Mouse (Mus musculus) embryonic facial prominence, embryonic 10.5 days (tissue): Measurements from ENCODE around the gene Ccdc194. TPM values are rescaled to one million over a fixed set of nuclear protein-coding genes. Genes with fewer than 3 reads are reported as not detected.
A peak's percentile ranks its signal among the peaks of the same experiment; 100 is the strongest.

Experiments
- DNase-seq: peaks from one replicate; pipeline ENCODE4 v3.0.0-alpha.2; 2017; ENCODE audit warnings: low spot score
- H3K27ac ChIP-seq: fragments of 300-500 bp; sonication (generic); replicated peaks from 2 replicates; pipeline ENCODE4 v1.5.1; 2016; ENCODE audit warnings: mild to moderate bottlenecking
- H3K27me3 ChIP-seq: fragments of 300-500 bp; sonication (generic); replicated peaks from 2 replicates; pipeline ENCODE4 v1.6.1; 2016; ENCODE audit warnings: low read depth, mild to moderate bottlenecking; ENCODE audit not compliant: poor library complexity, severe bottlenecking
- H3K36me3 ChIP-seq: fragments of 300-500 bp; sonication (generic); replicated peaks from 2 replicates; pipeline ENCODE4 v1.6.1; 2016; ENCODE audit warnings: mild to moderate bottlenecking, moderate library complexity
- H3K4me1 ChIP-seq: fragments of 300-500 bp; sonication (generic); 2 replicates; pipeline ENCODE4 v1.6.1; 2016
- H3K4me3 ChIP-seq: fragments of 300-500 bp; sonication (generic); 2 replicates; pipeline ENCODE4 v1.5.1; 2016; ENCODE audit warnings: mild to moderate bottlenecking, moderate library complexity
- H3K9me3 ChIP-seq: fragments of 300-500 bp; sonication (generic); 2 replicates; pipeline ENCODE4 v1.6.1; 2016; ENCODE audit warnings: mild to moderate bottlenecking
- WGBS: fragments of 180-500 bp; shearing (Covaris S2); methylation state at CpG from one replicate; pipeline ENCODE4 v1.1.7; 2016; 5-methylcytosine and 5-hydroxymethylcytosine counted together
- polyA plus RNA-seq: library from polyadenylated mRNA; unstranded; fragments of >200 nt; fragmentation: Nextera tagmentation; extraction: Ambion mirVana; gene quantifications from 2 replicates; pipeline ENCODE4 v1.2.1, GENCODE M21; 2016

Gene Ccdc194
- polyA plus RNA-seq, 1 experiment from 2014 or later = 0.12 TPM

- no peak for DNase-seq
- H3K4me1 ChIP-seq = peaks cover 22% of the 10 kb centered on the region
- no peak overlapping the region for H3K27ac ChIP-seq
- H3K27me3 ChIP-seq = peaks cover 97% of the 10 kb centered on the region
- H3K36me3 ChIP-seq = no peaks in the 10 kb centered on the region
- WGBS = 87% methylated on average over 4 of the region's 4 CpGs
- H3K4me3 ChIP-seq = no peak overlapping the region
- H3K9me3 ChIP-seq = peaks cover 8% of the 10 kb centered on the region
Measured at GRCm38 (mm10) chr8:71563992-71564391, 38.5 kb upstream of the Ccdc194 start.

GRCm38 (mm10) chr8:71562751-71563150 lies 37.2 kb upstream of the Ccdc194 start:
- Histone ChIP-seq H3K9me3 (peaks cover 8% of the 10 kb centered on the region), H3K4me3 (peak overlapping the region; percentile 41), H3K4me1 (peaks cover 25% of the 10 kb centered on the region), H3K27ac (no peak overlapping the region), H3K27me3 (peaks cover 97% of the 10 kb centered on the region), H3K36me3 (no peaks in the 10 kb centered on the region)
- peak; percentile 82 for DNase-seq
- under 1% methylated on average over 33 of the region's 33 CpGs for WGBS

DNA sequence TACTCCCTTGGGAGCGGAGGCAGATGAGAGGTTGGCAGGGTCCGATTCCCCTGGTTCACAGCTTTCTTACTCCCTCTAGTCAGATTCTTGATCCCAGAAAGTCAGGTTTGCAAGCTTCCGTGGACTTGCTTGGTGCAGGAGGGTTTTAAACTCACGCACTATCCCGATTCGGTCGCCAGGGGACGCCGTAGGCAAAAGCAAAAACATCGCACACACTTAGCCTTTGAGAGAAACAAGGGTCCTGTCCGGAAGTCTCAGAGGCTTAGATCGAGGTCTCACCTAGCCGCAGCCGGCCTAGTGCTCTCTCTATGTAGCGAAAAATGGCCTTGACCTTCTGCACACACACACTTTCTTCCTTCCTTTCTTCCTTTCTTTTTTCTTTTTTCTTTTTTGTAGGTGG lies 35.9 kb upstream of the Ccdc194 start:
- 3% methylated on average over 15 of the region's 15 CpGs for WGBS
- H3K27ac ChIP-seq = no peak overlapping the region
- DNase-seq = peak; percentile 82
- H3K4me3 ChIP-seq = no peak overlapping the region
- peaks cover 8% of the 10 kb centered on the region for H3K9me3 ChIP-seq
- peaks cover 25% of the 10 kb centered on the region for H3K4me1 ChIP-seq
- H3K27me3 ChIP-seq = peaks cover 97% of the 10 kb centered on the region
- no peaks in the 10 kb centered on the region for H3K36me3 ChIP-seq

DNA sequence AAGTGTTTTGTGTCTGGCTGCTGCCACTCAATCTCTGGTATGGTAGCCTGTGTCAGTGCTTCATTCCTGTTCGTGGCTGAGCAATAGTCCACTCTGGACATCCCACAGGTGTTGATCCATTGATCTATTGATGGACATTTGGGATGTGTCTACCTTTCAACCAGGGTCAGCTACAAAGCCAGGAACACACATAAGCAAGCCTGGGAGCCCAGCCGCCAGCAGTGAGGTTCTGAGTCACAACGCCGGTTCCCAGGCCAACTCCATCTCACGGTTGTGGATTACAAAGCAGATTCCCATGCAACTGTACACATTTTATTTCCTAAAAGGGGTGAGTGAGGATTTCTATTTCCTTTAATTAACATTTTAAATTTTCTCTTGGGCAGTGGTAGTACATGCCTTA lies 35.3 kb upstream of the Ccdc194 start:
- DNase-seq = no peak
- Histone ChIP-seq H3K36me3 (no peaks in the 10 kb centered on the region), H3K4me1 (peaks cover 25% of the 10 kb centered on the region), H3K4me3 (no peak overlapping the region), H3K27ac (no peak overlapping the region), H3K27me3 (peaks cover 97% of the 10 kb centered on the region), H3K9me3 (peaks cover 8% of the 10 kb centered on the region)
- 86% methylated on average over 5 of the region's 5 CpGs for WGBS

GRCm38 (mm10) chr8:71560071-71560470 lies 34.6 kb upstream of the Ccdc194 start:
- no peak overlapping the region for H3K27ac ChIP-seq
- 73% methylated on average over 3 of the region's 3 CpGs for WGBS
- no peaks in the 10 kb centered on the region for H3K36me3 ChIP-seq
- H3K4me1 ChIP-seq = peaks cover 25% of the 10 kb centered on the region
- no peak for DNase-seq
- H3K27me3 ChIP-seq = peaks cover 99% of the 10 kb centered on the region
- H3K4me3 ChIP-seq = no peak overlapping the region
- peaks cover 8% of the 10 kb centered on the region for H3K9me3 ChIP-seq

GRCm38 (mm10) chr8:71558958-71559690 lies 33.6 kb upstream of the Ccdc194 start:
- Histone ChIP-seq H3K4me1 (peaks cover 25% of the 10 kb centered on the region), H3K36me3 (no peaks in the 10 kb centered on the region), H3K27ac (no peak overlapping the region; the same call in 1 of the 2 replicates), H3K4me3 (peak overlapping the region; percentile 58), H3K9me3 (peaks cover 4% of the 10 kb centered on the region), H3K27me3 (peaks cover 95% of the 10 kb centered on the region)
- WGBS = 2% methylated on average over 24 of the region's 24 CpGs
- DNase-seq = peak; percentile 77

DNA sequence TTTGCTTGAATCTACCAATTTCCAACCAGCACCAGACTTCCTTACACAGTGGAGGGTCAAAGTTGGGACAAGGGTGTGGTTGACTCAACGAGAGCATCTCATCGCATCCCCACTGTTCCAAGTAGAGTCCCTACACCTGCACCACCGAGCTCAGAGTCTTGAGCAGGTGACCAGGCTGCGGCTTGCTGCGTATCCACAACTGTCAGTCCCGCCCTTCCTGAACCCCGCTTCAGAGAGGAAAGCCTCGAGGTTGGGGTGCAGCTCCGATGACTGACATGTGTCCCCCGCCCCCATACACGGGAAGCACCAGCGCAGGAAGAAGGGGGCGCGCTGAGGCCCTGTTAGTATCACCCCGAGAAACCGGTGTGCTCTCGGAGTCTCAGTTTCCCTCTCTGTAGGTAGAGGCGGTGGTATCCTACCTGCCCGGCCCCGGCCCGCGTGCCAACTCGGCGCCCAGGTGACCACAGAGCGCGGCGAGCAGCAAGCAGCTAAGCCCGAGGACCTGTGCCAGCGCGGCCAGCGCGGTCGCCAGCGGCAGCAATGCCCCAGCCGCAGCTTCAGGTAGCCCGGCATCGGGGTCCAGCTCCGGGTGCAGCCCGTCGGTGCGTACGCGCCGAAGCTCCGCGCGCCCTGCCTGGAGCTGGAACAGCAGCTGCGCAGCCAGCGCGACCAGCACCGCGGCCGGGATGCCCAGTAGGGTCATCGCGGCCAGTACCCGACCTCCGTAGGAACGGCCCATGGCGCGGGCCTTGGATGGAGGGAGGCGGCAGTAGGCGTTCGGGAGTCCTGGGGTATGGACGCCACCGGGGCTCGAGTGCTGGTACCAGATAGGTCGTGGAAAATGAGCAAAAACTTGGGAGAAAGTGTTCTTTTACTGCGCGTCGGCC lies 32.8 kb upstream of the Ccdc194 start, which contains the start of gene Tmem221:
Gene Tmem221, minus strand, starts transcription at position 801 of the 887 bp plus-strand sequence.
- no peak for DNase-seq
- 4% methylated on average over 70 of the region's 70 CpGs for WGBS
- H3K27ac ChIP-seq = peak within 1 kb of the TSS; percentile 2; the same call in 1 of the 2 replicates
- H3K4me3 ChIP-seq = peak within 1 kb of the TSS; percentile 58
- peaks cover 87% of the 10 kb centered on the region for H3K27me3 ChIP-seq
- no peaks in the 10 kb centered on the region for H3K9me3 ChIP-seq
- peaks cover 31% of the 10 kb centered on the region for H3K4me1 ChIP-seq
- no peaks in the 10 kb centered on the region for H3K36me3 ChIP-seq

DNA sequence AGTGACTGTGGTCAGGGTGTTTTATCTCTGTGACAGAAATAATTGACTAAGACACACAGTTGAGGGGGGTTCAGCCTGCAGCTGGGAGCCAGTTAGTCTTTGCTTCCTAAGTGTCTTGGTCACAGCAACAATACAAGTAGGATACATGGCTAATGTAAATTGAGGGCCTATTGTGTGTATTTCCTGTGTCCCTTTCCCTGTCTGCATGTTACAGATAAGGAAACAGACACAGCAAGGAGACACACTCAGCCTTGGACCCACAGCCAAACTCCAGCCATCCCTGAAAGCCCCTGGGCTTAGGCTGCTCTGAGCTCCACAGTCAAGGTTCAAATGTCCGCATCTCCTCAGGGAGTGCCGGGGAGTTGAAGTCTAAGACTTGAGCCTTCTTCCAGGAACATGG lies 29.1 kb upstream of the Ccdc194 start:
- no peaks in the 10 kb centered on the region for H3K9me3 ChIP-seq
- no peaks in the 10 kb centered on the region for H3K36me3 ChIP-seq
- 77% methylated on average over 2 of the region's 2 CpGs for WGBS
- peaks cover 31% of the 10 kb centered on the region for H3K4me1 ChIP-seq
- DNase-seq = no peak
- H3K27ac ChIP-seq = no peak overlapping the region
- no peak overlapping the region for H3K4me3 ChIP-seq
- H3K27me3 ChIP-seq = peaks cover 51% of the 10 kb centered on the region

DNA sequence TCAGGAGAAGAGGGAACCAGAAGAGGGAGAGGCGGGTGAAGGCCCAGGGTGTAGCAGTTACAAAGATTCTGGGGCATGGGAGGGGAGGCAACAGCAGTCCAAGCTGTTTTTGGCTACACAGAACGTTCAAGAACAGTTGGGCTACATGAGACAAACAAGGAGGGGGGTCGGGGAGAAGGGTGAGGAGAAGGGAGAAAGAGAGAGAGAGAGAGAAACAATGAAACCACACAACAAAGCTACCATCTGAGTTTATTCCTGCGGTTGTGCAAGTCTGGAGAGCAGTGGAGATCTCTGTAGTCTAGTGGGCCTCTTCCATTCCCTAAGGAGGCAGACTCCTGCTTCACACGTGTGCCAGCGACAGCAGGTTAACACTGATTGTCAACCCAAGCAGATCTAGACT lies 28.5 kb upstream of the Ccdc194 start:
- H3K36me3 ChIP-seq = no peaks in the 10 kb centered on the region; the same call in 1 of the 2 replicates
- H3K9me3 ChIP-seq = no peaks in the 10 kb centered on the region
- DNase-seq = no peak
- no peak overlapping the region for H3K27ac ChIP-seq
- 77% methylated on average over 6 of the region's 6 CpGs for WGBS
- H3K4me1 ChIP-seq = peaks cover 28% of the 10 kb centered on the region
- H3K27me3 ChIP-seq = peaks cover 44% of the 10 kb centered on the region
- no peak overlapping the region for H3K4me3 ChIP-seq

- H3K9me3 ChIP-seq = no peaks in the 10 kb centered on the region
- 53% methylated on average over 6 of the region's 6 CpGs for WGBS
- peaks cover 17% of the 10 kb centered on the region for H3K4me1 ChIP-seq
- no peak overlapping the region for H3K27ac ChIP-seq
- H3K27me3 ChIP-seq = peaks cover 32% of the 10 kb centered on the region
- H3K36me3 ChIP-seq = peaks cover 10% of the 10 kb centered on the region
- no peak overlapping the region for H3K4me3 ChIP-seq
- peak; percentile 37 for DNase-seq
Measured at GRCm38 (mm10) chr8:71552770-71553169, 27.3 kb upstream of the Ccdc194 start.

DNA sequence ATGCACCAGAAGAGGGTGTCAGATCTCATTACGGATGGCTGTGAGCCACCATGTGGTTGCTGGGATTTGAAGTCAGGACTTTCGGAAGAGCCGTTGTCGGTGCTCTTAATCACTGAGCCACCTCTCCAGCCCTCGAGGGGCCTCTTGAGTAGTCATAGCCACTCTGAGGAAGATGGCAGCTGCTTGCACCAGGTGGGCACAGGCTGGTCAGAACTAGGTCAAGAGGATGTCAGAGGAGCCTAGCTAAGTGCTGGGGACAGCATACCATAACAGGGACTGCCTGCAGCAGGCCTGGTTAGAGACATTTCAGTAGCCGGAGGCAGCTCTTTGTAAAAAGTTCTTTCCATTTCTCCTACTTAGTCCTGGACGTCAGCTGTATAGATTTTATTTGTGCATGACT lies 25.2 kb upstream of the Ccdc194 start:
- no peak overlapping the region for H3K4me3 ChIP-seq

GRCm38 (mm10) chr8:71547590-71547989 lies 22.1 kb upstream of the Ccdc194 start:
- WGBS = 89% methylated on average over 7 of the region's 7 CpGs

More for the DNA sequence above, 25.2 kb upstream of the Ccdc194 start:
- Histone ChIP-seq H3K4me1 (peaks cover 17% of the 10 kb centered on the region), H3K27ac (no peak overlapping the region), H3K36me3 (peaks cover 29% of the 10 kb centered on the region), H3K9me3 (no peaks in the 10 kb centered on the region), H3K27me3 (peaks cover 12% of the 10 kb centered on the region)
- WGBS = 77% methylated on average over 7 of the region's 7 CpGs
- no peak for DNase-seq

More at GRCm38 (mm10) chr8:71547590-71547989, 22.1 kb upstream of the Ccdc194 start:
- no peaks in the 10 kb centered on the region for H3K9me3 ChIP-seq
- H3K4me1 ChIP-seq = peaks cover 18% of the 10 kb centered on the region
- H3K36me3 ChIP-seq = peaks cover 37% of the 10 kb centered on the region
- no peaks in the 10 kb centered on the region for H3K27me3 ChIP-seq
- no peak overlapping the region for H3K4me3 ChIP-seq
- no peak for DNase-seq
- H3K27ac ChIP-seq = no peak overlapping the region
